Mouse (Mus musculus) ZHBTc4 (cell line): ENCODE measurements around the gene Krt10.

ENCODE experiments used
- DNase-seq: peaks from one replicate; pipeline ENCODE4 v3.0.0-alpha.2; 2011; ENCODE audit warnings: low read depth, low spot score

Gene Krt10

DNA sequence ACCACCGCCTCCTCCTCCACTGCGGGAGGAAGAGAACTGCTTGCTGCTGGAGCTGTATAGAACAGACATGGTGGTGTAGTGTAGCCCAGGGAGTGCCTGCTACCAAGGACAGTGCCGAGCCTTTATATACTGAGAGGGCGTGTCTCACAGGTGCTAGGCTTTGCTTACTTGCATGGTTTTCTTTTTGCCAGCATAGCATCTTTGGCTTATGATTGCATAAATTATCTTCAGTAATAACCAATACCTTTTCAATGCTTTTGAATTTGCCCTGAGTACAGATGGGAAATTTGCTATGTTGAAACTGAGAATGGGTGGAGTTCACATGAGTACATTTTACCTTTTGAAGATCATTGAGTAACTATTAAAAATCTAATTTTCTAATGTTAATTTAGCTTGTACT is at the start of gene Krt10:
Krt10 (minus strand) TSS at position 101 of the 400 bp plus-strand sequence.
- DNase-seq = peak; percentile 31

DNA sequence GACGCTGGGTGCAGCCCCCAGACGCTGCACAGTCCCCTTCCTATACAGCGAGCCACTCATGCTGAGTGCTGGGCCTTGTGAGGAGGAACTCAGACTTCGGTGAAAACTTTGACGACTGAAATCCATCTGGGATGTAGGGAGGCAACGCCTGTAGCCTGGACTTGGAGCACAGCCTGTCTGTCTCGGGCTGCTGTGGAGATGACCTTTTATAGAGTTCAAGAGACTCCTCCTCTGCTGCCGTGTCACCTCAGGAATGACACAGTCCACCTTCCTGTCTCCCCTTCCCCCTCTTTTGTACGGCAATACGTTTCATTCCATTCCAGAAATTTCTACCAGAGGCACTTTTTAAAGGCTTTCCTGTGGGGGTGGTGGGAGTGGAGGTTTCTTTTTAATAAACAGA is 48.8 kb upstream of the Krt10 start, which contains the start of gene Krt20:
Krt20 (minus strand) TSS at position 179 of the 400 bp plus-strand sequence.
- peak; percentile 17 for DNase-seq

DNA sequence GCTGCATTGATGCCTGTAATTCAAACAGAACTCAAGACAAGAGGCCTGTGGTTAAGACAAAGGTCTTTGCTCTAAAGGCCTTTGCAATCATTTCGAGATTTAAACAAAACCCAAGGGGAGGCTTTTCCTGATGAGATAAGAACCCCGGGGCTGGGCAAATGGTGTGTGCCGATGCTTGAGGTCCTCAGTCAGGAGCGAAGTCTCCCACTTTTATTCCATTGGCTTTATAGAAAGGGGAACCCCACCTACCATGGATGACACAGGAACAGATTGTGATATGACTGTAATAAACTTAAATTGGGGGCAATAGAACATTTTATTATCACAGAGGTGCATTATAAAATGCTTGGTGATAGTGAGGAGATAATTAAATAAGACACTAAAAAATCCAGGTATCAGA is 47.5 kb upstream of the Krt10 start:
- DNase-seq = no peak

DNA sequence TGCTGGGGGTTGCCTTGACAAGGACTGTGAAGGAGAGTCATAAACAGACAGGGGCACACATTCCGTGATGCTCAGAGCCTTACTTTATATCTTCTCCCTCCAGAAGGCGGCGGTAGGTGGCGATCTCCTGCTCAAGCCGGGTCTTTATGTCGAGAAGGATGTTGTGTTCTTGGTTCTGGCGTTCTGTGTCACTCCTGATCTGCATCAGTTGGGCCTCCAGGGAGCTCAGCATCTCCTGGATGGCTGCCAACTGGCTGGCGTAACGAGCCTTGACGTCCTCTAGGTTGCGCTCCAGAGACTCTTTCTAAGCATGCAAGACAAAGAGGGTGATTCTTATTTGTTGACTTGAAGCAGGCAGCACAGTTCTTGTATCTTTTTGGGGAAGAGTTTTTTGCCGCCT is 41.5 kb upstream of the Krt10 start:
- peak; percentile 80 for DNase-seq

DNA sequence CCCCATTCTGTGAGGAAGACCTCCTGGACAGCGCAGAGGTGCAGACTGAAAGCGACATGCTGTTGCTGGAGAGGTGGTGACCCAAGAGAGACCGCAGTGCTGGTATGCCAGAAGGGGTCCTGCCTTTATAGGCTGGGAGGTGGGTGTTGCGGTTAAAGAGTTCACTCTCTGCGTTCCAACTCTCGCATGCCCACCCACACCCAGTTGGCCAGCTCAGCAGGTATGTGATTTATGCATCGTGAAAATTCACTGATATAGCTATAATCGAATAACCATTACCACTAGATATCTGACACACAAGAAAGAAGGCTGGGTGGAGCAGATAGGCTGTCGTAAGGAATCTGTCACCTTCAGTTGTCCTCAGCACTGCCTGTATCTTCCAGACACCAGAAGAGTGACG is 33.0 kb upstream of the Krt10 start, which contains the start of gene Krt12:
Krt12 (minus strand) TSS at position 101 of the 400 bp plus-strand sequence.
- no peak for DNase-seq

DNA sequence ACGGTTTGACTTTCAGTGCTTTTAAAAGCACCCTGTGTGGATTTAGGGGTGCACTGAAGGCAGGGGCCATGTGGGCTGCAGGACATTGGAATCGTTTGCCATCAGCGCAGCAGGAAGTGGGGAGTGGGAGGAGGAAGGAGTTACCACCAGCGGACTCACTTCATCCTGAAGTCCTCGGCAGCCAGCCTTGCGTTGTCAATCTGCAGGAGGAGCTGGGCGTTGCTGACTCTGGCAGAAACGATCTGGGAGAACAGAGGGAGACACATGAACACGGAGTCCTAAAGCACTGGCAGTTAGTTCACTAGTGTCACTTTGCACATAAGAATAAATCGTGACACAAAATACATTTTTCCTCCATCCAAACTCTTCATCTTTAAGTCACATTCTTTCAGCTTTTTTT is 31.4 kb upstream of the Krt10 start:
- no peak for DNase-seq

DNA sequence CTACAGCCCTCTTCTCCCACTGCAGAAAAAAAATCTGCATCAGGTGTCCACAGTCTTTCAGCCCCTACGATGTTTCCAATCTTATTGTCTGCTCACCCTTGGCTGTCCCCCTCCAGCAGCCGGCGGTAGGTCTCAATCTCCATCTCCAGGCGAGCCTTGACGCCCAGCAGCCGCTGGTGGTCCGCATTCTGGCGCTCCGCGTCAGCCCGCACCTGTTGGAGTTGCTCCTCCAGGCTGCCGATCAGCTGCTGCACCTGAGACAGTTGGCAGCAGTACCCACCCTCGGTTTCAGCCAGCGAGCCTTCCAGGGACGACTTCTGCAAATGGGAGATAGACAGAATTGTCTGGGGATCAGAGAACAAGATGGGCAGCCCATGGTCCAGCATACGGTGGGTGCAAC is 28.7 kb upstream of the Krt10 start:
- DNase-seq = no peak

DNA sequence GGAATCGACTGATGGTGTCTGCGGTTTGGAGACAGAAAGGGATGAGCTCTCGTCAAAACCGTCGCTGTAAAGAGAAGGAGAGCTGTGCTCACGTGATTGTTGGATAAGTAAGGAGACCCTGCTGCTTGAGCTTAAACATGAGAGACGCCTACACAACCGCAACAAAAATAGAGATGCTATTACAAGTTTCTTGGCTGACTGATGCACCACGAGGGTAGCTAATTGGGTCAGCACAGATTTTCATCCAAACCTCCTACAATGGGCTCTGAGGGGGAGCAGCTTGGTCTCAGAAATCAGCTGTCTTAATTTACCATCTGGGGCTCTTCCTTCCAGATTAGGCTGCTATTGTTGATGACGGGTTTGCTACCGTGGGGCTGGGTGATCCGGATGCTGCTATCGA is 27.7 kb upstream of the Krt10 start:
- no peak for DNase-seq

DNA sequence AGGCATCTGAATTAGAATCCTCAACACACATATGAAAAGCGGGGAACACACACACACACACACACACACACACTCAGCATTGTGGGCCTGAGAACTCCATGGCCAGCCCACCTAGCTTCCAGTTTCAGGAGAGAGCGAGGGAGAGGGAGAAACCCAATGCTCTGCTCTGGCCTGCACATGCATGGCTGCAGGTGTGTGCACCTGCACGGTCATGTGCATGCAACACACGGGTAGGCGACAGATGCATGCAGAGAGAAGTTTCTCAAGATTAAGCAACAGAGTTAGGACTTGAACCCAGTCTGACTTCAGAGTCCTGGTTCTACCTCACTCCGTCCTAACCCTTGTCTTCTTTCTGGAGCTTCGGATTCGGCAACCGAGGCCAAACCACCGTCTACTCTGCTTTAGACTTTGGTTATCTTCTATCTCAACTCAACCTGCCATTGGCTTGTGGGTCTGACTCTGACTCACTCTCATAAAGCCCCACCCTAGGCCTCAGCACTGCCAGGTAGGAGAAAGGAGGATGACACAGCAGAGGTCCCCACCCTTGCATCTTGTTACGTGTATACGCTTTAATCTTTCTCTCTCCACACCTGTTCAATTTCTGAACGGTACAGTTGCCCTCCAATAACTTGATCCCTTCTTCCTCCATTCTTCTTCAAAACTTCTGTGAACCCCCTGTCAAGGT is 25.4 kb upstream of the Krt10 start:
- DNase-seq = no peak

DNA sequence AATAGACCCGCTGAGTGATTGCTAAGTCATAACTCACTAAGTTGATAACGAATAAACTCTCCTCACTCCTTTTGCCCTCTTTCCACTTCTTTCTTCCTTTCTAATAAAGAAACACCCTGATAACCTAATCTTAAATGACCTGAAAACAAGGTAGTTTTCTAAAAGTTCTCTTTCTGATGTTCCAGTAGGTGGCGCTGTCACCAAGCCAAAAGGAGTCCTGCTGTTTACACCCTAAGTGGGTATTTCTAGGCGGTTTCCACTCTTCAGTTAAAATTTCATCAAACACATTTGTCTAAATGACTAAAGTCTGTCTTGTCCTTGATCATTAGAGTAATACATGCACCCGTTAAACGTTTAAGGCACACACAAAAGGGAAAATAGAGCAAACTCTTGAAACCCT is 24.1 kb upstream of the Krt10 start:
- peak; percentile 53 for DNase-seq

DNA sequence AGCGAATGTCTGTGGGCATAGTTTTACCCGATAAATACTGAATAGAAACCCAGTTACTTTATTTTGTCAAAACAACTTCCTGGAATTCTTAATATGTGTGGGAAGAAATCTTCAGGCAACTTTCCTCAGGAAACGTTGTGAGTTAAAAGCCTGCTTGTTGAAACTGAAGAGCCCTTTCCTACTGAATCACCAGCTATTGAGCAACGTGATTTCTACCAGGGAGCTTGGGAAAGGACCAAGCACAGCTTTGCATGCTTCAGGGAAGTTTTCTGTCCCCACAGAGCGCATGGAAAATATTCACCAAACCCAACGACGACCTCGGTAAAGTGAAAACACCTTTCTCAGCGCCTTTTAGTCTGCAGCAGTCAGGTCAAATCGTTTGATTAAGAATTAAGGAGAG is 17.0 kb upstream of the Krt10 start:
- no peak for DNase-seq

DNA sequence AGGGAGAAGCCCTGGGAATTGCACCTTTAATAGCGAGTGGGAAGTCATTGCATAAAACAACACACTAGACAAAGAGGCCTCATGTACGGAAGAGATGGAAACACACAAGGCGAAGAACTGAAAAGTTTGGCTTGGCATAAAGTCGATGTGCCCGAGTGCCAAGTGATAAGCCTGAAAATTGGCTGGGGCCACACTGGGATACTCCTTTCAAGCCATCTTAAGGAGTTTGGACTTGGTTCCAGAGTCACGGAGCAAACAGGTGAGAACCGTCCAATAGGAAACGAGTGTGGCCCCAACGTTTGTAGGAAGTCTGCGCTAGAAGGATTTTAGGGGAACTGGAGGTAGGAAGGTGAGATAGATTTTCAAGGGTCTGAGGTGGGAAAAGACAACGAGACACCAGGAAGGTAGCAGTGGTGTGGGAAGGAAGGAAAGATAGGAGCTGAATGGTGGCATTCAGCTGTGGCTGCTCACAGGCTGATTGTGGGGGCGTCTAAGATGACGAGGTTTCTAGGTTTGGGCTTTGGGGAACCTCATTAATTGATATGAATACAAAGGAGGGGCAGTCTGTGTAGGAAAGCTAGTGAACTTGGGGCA is 10.9 kb upstream of the Krt10 start:
- DNase-seq = no peak

DNA sequence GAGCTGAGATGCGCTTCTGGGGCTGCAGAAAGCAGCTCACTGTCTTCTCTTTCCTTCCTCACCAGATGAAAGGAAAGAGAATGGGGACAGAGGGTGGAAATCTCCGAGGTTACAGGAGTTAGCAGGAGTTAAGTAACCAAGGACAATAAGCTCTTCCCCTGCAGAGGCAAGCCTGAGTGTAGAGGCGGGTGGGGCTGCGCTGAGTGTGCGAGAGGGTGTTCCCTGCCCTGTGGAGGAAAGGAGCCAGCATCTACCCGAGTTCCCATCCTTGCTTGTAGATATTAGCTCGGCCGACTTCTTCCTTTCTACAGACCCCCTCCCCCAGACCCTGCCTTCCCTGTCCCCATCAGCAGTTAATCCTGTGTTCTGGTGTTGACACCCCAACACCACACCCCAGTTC is 9.7 kb upstream of the Krt10 start:
- no peak for DNase-seq

DNA sequence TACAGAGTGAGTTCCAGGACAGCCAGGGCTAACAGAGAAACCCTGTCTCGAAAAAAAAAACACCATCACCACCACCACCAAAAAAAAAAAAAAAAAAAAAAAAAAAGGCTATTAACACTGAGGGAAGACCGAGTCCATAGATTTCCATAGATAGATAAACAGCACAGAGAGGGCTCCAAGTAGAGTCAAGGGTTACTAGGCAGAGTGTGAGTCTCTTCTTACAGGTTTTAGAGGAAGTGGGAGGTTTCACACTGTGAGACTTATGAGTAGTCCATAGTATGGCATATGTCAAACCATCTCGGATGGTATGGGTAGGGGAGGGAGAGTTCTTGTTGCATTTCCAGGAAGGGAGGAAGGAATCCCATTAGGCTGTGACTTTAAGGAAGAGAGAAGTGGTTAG is 8.9 kb upstream of the Krt10 start:
- no peak for DNase-seq

DNA sequence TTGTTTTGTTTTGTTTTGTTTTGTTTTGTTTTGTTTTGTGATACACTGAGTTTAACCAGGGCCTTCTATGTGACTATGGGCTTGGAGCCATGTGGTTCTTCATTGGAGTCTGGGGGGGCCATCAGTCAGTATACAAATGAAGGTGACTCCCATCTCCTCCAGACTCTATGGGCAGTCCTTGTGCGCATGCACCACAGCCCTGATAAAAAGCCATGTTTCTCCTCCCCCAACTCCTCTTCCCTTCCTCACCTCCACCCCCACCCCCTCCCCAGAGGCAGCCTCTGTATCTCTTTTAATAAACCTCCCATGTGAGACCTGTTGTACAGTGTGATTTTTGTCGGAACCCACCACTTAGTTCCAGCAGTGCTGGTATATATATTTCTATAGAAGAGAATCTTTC is 7.5 kb upstream of the Krt10 start:
- DNase-seq = no peak

DNA sequence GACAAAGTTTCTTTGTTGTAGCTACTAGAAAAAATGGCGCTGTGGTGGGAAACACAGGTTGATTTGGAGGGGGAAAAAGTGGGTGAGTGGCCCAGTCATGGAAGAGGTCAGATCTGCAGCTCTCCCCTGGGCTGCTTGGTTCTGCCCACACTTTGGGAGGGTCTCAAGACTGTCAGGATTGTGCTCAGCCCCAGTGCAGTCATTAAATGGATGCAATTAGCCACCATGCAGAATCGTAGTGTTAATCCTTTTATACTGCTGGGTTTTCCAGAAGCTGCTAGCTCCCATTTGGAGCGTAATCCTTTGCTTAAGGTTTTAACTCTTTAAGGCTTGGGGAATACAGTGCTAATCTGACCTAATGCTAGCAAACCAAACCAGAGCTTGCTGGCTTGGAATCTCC is 6.9 kb upstream of the Krt10 start:
- DNase-seq = no peak

DNA sequence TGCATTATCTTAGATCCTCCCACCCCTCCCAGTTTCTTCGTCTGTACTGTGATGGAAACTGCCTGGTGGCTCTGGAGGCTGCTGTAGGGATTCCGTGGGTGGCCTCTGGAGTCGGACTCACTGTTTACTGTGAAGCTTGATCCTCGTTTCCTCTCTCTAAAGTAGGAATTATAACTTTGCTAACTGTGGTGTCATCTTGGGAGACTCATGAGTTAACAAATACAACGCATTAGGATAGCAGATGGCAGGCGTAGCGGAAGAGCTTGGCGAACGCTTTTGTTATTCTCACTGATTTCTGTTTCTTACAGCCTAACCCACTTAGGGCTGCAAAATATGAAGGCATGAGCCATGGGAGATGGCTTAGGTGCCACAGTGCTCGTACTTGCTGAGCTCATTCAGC is 3.3 kb upstream of the Krt10 start:
- DNase-seq = no peak

DNA sequence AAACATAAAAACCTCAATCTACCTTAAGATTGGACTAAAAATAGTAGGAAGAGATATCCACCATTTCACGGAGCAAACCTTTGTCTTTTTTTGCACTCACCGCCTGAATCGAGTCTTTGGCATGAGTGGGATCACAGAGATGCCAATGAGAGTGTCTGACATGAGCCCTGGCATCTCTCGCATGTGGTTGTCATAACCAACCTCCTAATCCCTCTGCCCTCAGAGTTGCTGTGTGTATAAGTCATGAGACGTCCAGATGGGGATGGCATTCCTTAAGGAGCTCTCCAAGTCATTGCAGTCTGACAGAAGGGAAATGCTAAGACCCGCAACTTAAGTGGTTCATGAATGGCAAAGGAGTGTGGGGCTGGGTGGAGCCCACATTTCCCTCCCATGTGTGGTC is 2.2 kb upstream of the Krt10 start:
- DNase-seq = no peak

DNA sequence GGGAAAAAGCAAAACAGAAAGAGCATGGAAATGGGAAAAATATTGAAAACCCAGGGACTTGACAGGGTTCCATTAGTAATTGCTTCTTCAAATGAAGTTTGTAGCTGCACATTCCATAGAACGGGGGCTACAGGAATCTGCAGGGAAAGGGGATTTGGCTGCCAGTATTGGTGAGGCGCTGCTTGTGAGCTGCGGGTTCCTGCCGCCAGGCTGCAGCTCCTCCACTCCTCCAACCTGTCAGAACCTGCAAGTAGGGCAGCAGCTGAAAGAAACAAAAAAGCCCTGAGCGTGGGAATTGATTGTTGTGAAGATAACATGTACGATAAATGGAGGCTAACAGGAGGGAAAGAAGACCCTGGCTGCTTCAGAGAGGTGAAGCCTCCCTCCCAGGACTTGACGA is 1.7 kb upstream of the Krt10 start:
- DNase-seq = no peak

DNA sequence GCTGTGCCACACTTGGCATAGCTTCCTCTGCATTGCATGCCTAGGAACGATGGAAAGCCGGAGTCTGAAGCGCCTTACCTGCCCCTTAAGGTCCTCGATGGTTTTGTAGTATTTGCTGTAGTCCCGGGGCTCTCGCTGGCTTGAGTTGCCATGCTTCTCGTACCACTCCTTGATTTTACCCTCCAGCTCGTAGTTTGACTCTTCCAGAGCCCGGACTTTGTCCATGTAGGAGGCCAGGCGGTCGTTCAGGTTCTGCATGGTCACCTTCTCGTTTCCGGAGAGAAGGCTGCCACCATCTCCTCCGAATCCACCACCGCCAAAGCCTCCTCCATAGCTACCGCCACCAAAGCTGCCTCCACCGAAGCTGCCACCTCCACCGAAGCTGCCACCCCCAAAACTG is 503 bp downstream of the Krt10 start:
- no peak for DNase-seq

DNA sequence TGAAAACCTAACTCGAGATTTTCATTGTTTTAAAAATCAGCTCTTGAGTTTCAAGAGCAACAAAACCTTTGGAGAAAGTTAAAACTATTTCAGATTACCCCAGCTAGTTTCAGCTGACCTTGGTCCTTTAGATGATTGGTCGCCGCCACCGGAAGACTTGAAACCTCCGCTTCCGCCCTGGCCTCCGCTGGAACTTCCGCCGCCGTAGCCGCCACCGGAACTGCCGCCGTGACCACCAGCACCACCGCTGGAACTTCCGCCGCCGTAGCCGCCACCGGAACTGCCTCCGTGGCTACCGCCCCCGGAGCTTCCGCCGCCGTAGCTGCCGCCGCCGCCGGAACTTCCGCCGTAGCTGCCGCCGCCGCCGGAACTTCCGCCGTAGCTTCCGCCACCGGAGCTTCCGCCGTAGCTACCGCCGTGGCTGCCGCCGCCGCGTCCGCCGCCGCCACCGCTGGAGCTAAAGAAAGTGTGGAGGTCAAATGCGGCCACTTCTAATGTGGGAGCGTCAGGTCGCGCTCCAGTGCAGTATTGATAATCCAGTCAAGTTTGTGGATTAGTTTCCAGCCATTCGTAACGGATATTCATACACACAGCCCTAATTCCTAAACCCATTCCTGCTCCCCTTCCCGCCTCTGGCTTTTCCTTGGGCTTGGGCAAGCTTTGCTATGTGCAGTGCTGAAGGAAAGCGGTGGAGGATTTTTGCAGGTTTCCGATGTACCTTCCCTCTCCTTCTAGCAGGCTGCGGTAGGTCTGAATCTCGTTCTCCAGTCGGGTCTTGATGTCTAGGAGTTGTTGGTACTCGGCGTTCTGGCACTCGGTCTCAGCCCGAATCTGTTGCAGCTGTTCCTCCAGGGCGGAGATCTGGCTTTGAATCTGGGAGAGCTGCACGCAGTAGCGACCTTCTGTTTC is 3.1 kb downstream of the Krt10 start:
- peak; percentile 91 for DNase-seq

DNA sequence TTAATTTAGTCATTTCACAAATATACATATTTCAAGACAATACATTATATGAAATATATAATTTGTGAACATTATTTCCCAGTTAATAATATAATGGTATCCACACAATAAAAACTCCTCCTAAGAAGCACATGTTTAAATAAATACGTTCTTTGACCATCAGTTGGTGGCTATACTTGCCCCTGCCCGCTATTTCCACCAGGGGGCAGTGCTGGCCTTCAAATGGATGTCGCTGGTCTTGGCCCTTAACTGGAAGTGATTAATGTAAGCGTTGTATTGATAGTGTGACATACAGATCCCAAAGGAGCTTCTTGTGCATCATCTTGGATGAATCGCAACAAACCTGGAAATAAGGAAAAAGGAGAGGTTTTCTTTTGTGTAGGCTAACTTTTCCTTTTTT is 9.6 kb downstream of the Krt10 start:
- DNase-seq = peak; percentile 84

DNA sequence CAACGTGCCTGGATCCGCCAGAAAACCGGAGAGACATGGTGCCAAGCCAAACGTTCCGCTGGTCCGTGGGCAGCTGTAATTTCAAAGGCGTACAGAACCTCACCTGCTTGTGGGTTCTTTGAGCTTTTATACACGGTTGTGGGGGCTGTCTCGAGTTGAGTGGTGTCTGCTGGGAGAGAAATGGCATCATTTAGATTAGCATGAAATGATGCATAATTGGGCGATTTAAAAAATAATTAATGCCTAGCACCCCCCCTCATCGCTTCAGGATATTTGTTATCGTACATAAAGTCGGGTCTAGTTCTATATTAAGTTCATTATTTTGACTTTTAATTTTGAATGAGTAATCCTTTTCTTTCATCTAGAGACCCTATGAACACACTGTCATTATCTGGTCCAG is 14.4 kb downstream of the Krt10 start, which contains the start of gene Krt28:
Krt28 (minus strand) TSS at position 101 of the 400 bp plus-strand sequence.
- no peak for DNase-seq
